Mouse (Mus musculus) C2C12 (cell line): ENCODE results near the gene Tbxas1.

Experiments
- CTCF ChIP-seq: IDR thresholded peaks from one replicate; pipeline ENCODE4 v1.5.1; 2011; ENCODE audit not compliant: control insufficient read depth, insufficient read depth, insufficient read length
- USF1 ChIP-seq: IDR thresholded peaks from one replicate; pipeline ENCODE4 v1.6.1; 2011; ENCODE audit warnings: low read depth, mild to moderate bottlenecking, control low read depth, moderate library complexity

GRCm38 (mm10) chr6:38839891-38840290, 35.3 kb upstream of the Tbxas1 start:
- TF ChIP-seq CTCF, result no peak
- no peak for TF ChIP-seq USF1
